Mouse (Mus musculus): Measurements from ENCODE around the gene Hspa12a. TPM values are rescaled to one million over a fixed set of nuclear protein-coding genes. Genes with fewer than 3 reads are reported as not detected.

Hspa12a gene
- total RNA-seq, 1 experiment, result 2.9 TPM

DNA sequence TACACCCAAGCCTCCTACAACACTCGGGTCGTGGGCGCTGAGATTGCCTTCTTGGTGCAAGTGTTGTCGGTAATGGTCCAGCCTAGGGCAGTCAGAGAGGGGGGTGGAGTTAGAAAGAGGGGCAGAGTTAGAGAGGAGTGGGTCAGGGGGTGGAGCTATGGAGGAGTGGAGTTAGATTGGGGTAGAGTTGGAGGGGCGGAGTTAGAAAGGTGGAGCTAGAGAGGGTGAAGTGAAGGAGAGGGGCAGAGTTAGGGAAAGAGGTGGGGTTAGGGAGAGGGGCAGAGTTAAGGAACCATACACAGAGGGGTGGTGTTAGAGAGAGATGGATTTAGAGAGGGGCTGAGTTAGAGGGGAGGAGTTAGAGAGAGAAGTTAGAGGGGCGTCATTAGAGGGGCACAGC, 181.1 kb downstream of the Hspa12a start:
- peak overlapping the region in 1 of 2 experiments; percentile 39; a peak in 2 of 4 replicates for H3K4me3 ChIP-seq (ENCODE audit: insufficient read depth in 1 of 2, low read depth in 1 of 2, low read length in 2 of 2, poor library complexity in 1 of 2, severe bottlenecking in 1 of 2)
- H3K9ac ChIP-seq (ENCODE audit: insufficient read depth, low read depth, low read length, poor library complexity, severe bottlenecking), result no peak overlapping the region
- no peak overlapping the region for H3K27ac ChIP-seq (ENCODE audit: insufficient read depth, low read depth, low read length, poor library complexity, severe bottlenecking)
- H3K4me1 ChIP-seq (ENCODE audit: control insufficient read depth in 2 of 2, insufficient read depth in 2 of 2, low read length in 2 of 2, poor library complexity in 1 of 2), result no peaks in the 10 kb centered on the region; a peak in 1 of 4 replicates
- peak; percentile 51 for DNase-seq (ENCODE audit: low read depth, low spot score)
- TF ChIP-seq MAFK (IDR thresholded peaks at IDR 0.05; ENCODE audit: insufficient read depth, low read depth, low read length), result no peak
- TF ChIP-seq CHD2 (IDR thresholded peaks at IDR 0.05; ENCODE audit: low read depth, low read length), result no peak
- no peak for TF ChIP-seq ZNF384 (IDR thresholded peaks at IDR 0.05; ENCODE audit: low read depth, low read length)
- TF ChIP-seq ZC3H11A (IDR thresholded peaks at IDR 0.05; ENCODE audit: borderline replicate concordance, low read depth, low read length), result no peak
- TF ChIP-seq HCFC1 (IDR thresholded peaks at IDR 0.05; ENCODE audit: borderline replicate concordance, insufficient read depth, low read length), result no peak
- H3K36me3 ChIP-seq (ENCODE audit: control insufficient read depth, insufficient read depth, low read length, poor library complexity, severe bottlenecking), result no peaks in the 10 kb centered on the region
- in situ Hi-C loops (cut with MboI; ENCODE audit: low sequenced_read_pairs in 2 of 2, unreplicated experiment in 2 of 2), result no loop called here
- H3K9me3 ChIP-seq (ENCODE audit: control insufficient read depth, insufficient read depth, low read depth, low read length), result no peaks in the 10 kb centered on the region

DNA sequence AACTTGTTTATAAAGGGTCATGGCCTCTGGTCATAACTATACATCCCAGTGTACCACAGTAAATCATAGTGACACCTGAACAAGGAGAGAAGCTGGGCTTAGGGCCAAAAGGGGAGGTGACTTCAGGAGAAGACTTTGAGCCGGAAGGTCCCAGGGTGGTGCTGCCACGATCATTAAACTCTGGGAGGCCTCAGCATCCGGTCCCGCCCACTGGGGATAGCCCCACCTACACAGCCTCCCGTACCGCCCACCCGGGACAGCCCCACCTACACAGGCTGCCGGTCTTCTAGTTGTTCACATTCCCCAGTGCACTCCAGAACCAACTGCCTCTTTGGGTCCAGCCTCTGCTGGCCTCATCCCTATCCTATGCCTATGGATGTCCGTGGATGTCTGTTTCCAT, 184.0 kb downstream of the Hspa12a start, which contains the start of gene Pnliprp2:
TSS of gene Pnliprp2 (plus strand) at position 297 of the 400 bp plus-strand sequence.
- Histone ChIP-seq H3K36me3 (ENCODE audit: control insufficient read depth, insufficient read depth, low read length, poor library complexity, severe bottlenecking) (no peaks in the 10 kb centered on the region), H3K4me1 (ENCODE audit: control insufficient read depth in 2 of 2, insufficient read depth in 2 of 2, low read length in 2 of 2, poor library complexity in 1 of 2) (no peaks in the 10 kb centered on the region; a peak in 1 of 4 replicates), H3K27ac (ENCODE audit: insufficient read depth, low read depth, low read length, poor library complexity, severe bottlenecking) (no peak within 1 kb of the TSS), H3K4me3 (ENCODE audit: insufficient read depth in 1 of 2, low read depth in 1 of 2, low read length in 2 of 2, poor library complexity in 1 of 2, severe bottlenecking in 1 of 2) (no peak within 1 kb of the TSS), H3K9me3 (ENCODE audit: control insufficient read depth, insufficient read depth, low read depth, low read length) (no peaks in the 10 kb centered on the region), H3K9ac (ENCODE audit: insufficient read depth, low read depth, low read length, poor library complexity, severe bottlenecking) (no peak within 1 kb of the TSS)
- no peak for TF ChIP-seq ZC3H11A (IDR thresholded peaks at IDR 0.05; ENCODE audit: borderline replicate concordance, low read depth, low read length)
- no peak for TF ChIP-seq ZNF384 (IDR thresholded peaks at IDR 0.05; ENCODE audit: low read depth, low read length)
- no peak for TF ChIP-seq HCFC1 (IDR thresholded peaks at IDR 0.05; ENCODE audit: borderline replicate concordance, insufficient read depth, low read length)
- TF ChIP-seq CHD2 (IDR thresholded peaks at IDR 0.05; ENCODE audit: low read depth, low read length), result no peak
- TF ChIP-seq MAFK (IDR thresholded peaks at IDR 0.05; ENCODE audit: insufficient read depth, low read depth, low read length), result no peak
- DNase-seq (ENCODE audit: low read depth, low spot score), result peak; percentile 16
- in situ Hi-C loops (cut with MboI; ENCODE audit: low sequenced_read_pairs in 2 of 2, unreplicated experiment in 2 of 2), result no loop called here

DNA sequence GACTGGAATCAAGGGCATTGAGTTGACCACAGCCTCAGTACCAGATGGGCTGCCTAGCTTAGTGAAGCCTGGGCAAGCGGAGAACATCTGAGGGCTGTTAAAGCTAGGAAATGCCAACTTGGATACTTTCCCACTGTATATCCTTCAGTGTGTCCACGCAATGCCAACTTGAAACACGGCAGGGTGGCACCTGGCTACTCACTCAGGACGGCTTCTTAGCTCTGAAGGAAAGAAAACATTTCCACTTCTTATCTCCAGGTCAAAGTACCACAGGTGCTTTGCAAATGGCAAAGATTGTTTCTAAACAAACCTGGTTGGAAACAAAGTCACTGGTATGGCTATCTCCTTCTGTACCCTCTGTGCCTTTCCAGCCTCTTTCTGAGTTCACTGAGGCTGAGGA, 184.6 kb downstream of the Hspa12a start:
- Histone ChIP-seq H3K36me3 (ENCODE audit: control insufficient read depth, insufficient read depth, low read length, poor library complexity, severe bottlenecking) (no peaks in the 10 kb centered on the region), H3K9ac (ENCODE audit: insufficient read depth, low read depth, low read length, poor library complexity, severe bottlenecking) (no peak overlapping the region), H3K4me3 (ENCODE audit: insufficient read depth in 1 of 2, low read depth in 1 of 2, low read length in 2 of 2, poor library complexity in 1 of 2, severe bottlenecking in 1 of 2) (no peak overlapping the region), H3K9me3 (ENCODE audit: control insufficient read depth, insufficient read depth, low read depth, low read length) (no peaks in the 10 kb centered on the region), H3K27ac (ENCODE audit: insufficient read depth, low read depth, low read length, poor library complexity, severe bottlenecking) (no peak overlapping the region), H3K4me1 (ENCODE audit: control insufficient read depth in 2 of 2, insufficient read depth in 2 of 2, low read length in 2 of 2, poor library complexity in 1 of 2) (no peaks in the 10 kb centered on the region; a peak in 1 of 4 replicates)
- DNase-seq (ENCODE audit: low read depth, low spot score), result no peak
- in situ Hi-C loops (cut with MboI; ENCODE audit: low sequenced_read_pairs in 2 of 2, unreplicated experiment in 2 of 2), result no loop called here
- TF ChIP-seq CHD2 (IDR thresholded peaks at IDR 0.05; ENCODE audit: low read depth, low read length), result no peak
- no peak for TF ChIP-seq MAFK (IDR thresholded peaks at IDR 0.05; ENCODE audit: insufficient read depth, low read depth, low read length)
- TF ChIP-seq ZC3H11A (IDR thresholded peaks at IDR 0.05; ENCODE audit: borderline replicate concordance, low read depth, low read length), result no peak
- TF ChIP-seq HCFC1 (IDR thresholded peaks at IDR 0.05; ENCODE audit: borderline replicate concordance, insufficient read depth, low read length), result no peak
- TF ChIP-seq ZNF384 (IDR thresholded peaks at IDR 0.05; ENCODE audit: low read depth, low read length), result no peak

DNA sequence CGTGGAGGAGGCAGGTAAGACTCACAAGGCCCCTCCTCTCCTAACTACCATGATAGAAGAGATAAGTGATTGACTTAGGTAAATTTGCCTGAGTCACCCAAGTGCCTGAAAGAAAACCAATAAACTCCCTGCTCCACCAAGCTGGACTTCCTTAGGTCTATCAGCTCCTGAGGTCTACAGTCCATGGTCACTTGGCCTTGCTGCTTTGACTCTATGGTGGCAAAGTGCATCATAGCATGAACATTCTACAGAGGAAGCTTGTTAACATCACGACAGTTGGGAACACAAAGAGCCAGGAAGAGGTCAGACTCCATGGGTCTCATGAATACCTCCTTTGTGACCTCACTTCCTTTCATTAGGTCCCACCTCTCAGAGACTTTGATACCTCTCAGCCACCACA, 191.9 kb downstream of the Hspa12a start:
- H3K36me3 ChIP-seq (ENCODE audit: control insufficient read depth, insufficient read depth, low read length, poor library complexity, severe bottlenecking), result no peaks in the 10 kb centered on the region
- H3K4me3 ChIP-seq (ENCODE audit: insufficient read depth in 1 of 2, low read depth in 1 of 2, low read length in 2 of 2, poor library complexity in 1 of 2, severe bottlenecking in 1 of 2), result no peak overlapping the region
- H3K9me3 ChIP-seq (ENCODE audit: control insufficient read depth, insufficient read depth, low read depth, low read length), result no peaks in the 10 kb centered on the region
- TF ChIP-seq HCFC1 (IDR thresholded peaks at IDR 0.05; ENCODE audit: borderline replicate concordance, insufficient read depth, low read length) (no peak), ZNF384 (IDR thresholded peaks at IDR 0.05; ENCODE audit: low read depth, low read length) (no peak), MAFK (IDR thresholded peaks at IDR 0.05; ENCODE audit: insufficient read depth, low read depth, low read length) (no peak), CHD2 (IDR thresholded peaks at IDR 0.05; ENCODE audit: low read depth, low read length) (no peak)
- no peak overlapping the region for H3K27ac ChIP-seq (ENCODE audit: insufficient read depth, low read depth, low read length, poor library complexity, severe bottlenecking)
- H3K9ac ChIP-seq (ENCODE audit: insufficient read depth, low read depth, low read length, poor library complexity, severe bottlenecking), result no peak overlapping the region
- no peak for DNase-seq (ENCODE audit: low read depth, low spot score)
- in situ Hi-C loops (cut with MboI; ENCODE audit: low sequenced_read_pairs in 2 of 2, unreplicated experiment in 2 of 2), result no loop called here
- H3K4me1 ChIP-seq (ENCODE audit: control insufficient read depth in 2 of 2, insufficient read depth in 2 of 2, low read length in 2 of 2, poor library complexity in 1 of 2), result no peaks in the 10 kb centered on the region

DNA sequence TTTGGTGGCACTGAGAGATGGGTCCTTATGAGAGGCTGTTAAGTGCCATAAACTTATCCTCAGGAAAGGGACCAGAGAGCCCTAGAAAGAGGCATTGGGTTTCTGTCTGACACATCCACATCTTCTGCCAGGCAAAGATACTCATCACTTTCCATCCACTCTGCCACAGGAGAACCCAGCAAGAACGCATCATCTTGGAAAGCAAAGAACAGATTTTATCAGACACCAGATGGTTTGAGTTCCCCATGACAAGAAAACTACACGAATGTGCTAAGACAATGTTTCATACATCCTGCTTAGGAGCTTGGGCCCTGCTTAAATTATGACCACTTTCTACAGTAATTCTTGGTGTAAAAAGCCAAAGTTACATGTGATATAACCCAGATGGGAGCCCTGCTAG, 192.6 kb downstream of the Hspa12a start:
- no peaks in the 10 kb centered on the region for H3K36me3 ChIP-seq (ENCODE audit: control insufficient read depth, insufficient read depth, low read length, poor library complexity, severe bottlenecking)
- no peak overlapping the region for H3K4me3 ChIP-seq (ENCODE audit: insufficient read depth in 1 of 2, low read depth in 1 of 2, low read length in 2 of 2, poor library complexity in 1 of 2, severe bottlenecking in 1 of 2)
- H3K9ac ChIP-seq (ENCODE audit: insufficient read depth, low read depth, low read length, poor library complexity, severe bottlenecking), result no peak overlapping the region
- DNase-seq (ENCODE audit: low read depth, low spot score), result no peak
- in situ Hi-C loops (cut with MboI; ENCODE audit: low sequenced_read_pairs in 2 of 2, unreplicated experiment in 2 of 2), result no loop called here
- H3K9me3 ChIP-seq (ENCODE audit: control insufficient read depth, insufficient read depth, low read depth, low read length), result no peaks in the 10 kb centered on the region
- TF ChIP-seq HCFC1 (IDR thresholded peaks at IDR 0.05; ENCODE audit: borderline replicate concordance, insufficient read depth, low read length) (no peak), MAFK (IDR thresholded peaks at IDR 0.05; ENCODE audit: insufficient read depth, low read depth, low read length) (no peak), CHD2 (IDR thresholded peaks at IDR 0.05; ENCODE audit: low read depth, low read length) (no peak), ZC3H11A (IDR thresholded peaks at IDR 0.05; ENCODE audit: borderline replicate concordance, low read depth, low read length) (no peak), ZNF384 (IDR thresholded peaks at IDR 0.05; ENCODE audit: low read depth, low read length) (no peak)
- H3K4me1 ChIP-seq (ENCODE audit: control insufficient read depth in 2 of 2, insufficient read depth in 2 of 2, low read length in 2 of 2, poor library complexity in 1 of 2), result no peaks in the 10 kb centered on the region
- H3K27ac ChIP-seq (ENCODE audit: insufficient read depth, low read depth, low read length, poor library complexity, severe bottlenecking), result no peak overlapping the region
